Mouse (Mus musculus): ENCODE measurements around the gene Rsad1. TPM values are rescaled to one million over a fixed set of nuclear protein-coding genes. Genes with fewer than 3 reads are reported as not detected.
A peak's percentile ranks its signal among the peaks of the same experiment; 100 is the strongest.

Rsad1 gene
- polyA plus RNA-seq, 1 experiment from 2014 or later: 6.7 TPM

- H3K4me2 ChIP-seq (ENCODE audit: low read length): no peak overlapping the region
- 21% methylated on average over 7 of the region's 7 CpGs for WGBS
Observed at GRCm38 (mm10) chr11:94574560-94574959, 25.5 kb upstream of the Rsad1 start.

GRCm38 (mm10) chr11:94571850-94572249, 22.8 kb upstream of the Rsad1 start:
- 93% methylated on average over 1 of the region's 1 CpGs for WGBS
- H3K27me3 ChIP-seq (replicated peaks; ENCODE audit: control insufficient read depth, insufficient read depth, low read length): no peaks in the 10 kb centered on the region

More at GRCm38 (mm10) chr11:94574560-94574959, 25.5 kb upstream of the Rsad1 start:
- Histone ChIP-seq H3K27me3 (replicated peaks; ENCODE audit: control insufficient read depth, insufficient read depth, low read length) (no peaks in the 10 kb centered on the region), H3K9me3 (ENCODE audit: control insufficient read depth, low read length) (no peaks in the 10 kb centered on the region), H3K27ac (ENCODE audit: low read length) (no peak overlapping the region), H3K4me3 (replicated peaks; ENCODE audit: low read length) (no peak overlapping the region), H3K36me3 (ENCODE audit: control insufficient read depth, insufficient read depth) (no peaks in the 10 kb centered on the region), H3K9ac (replicated peaks; ENCODE audit: low read depth, low read length) (no peak overlapping the region), H3K4me1 (replicated peaks; ENCODE audit: control insufficient read depth, insufficient read depth, low read length) (no peaks in the 10 kb centered on the region)
- ATAC-seq: no peak

GRCm38 (mm10) chr11:94570612-94571011, 21.6 kb upstream of the Rsad1 start:
- Histone ChIP-seq H3K4me3 (replicated peaks; ENCODE audit: low read length) (no peak overlapping the region), H3K4me1 (replicated peaks; ENCODE audit: control insufficient read depth, insufficient read depth, low read length) (no peaks in the 10 kb centered on the region), H3K27me3 (replicated peaks; ENCODE audit: control insufficient read depth, insufficient read depth, low read length) (no peaks in the 10 kb centered on the region), H3K9me3 (ENCODE audit: control insufficient read depth, low read length) (no peaks in the 10 kb centered on the region), H3K36me3 (ENCODE audit: control insufficient read depth, insufficient read depth) (no peaks in the 10 kb centered on the region), H3K27ac (ENCODE audit: low read length) (no peak overlapping the region), H3K9ac (replicated peaks; ENCODE audit: low read depth, low read length) (no peak overlapping the region), H3K4me2 (ENCODE audit: low read length) (no peak overlapping the region)
- ATAC-seq: no peak
- WGBS: 50% methylated on average over 9 of the region's 9 CpGs

More at GRCm38 (mm10) chr11:94571850-94572249, 22.8 kb upstream of the Rsad1 start:
- Histone ChIP-seq H3K9ac (replicated peaks; ENCODE audit: low read depth, low read length) (no peak overlapping the region), H3K27ac (ENCODE audit: low read length) (no peak overlapping the region), H3K4me1 (replicated peaks; ENCODE audit: control insufficient read depth, insufficient read depth, low read length) (no peaks in the 10 kb centered on the region), H3K36me3 (ENCODE audit: control insufficient read depth, insufficient read depth) (no peaks in the 10 kb centered on the region), H3K9me3 (ENCODE audit: control insufficient read depth, low read length) (no peaks in the 10 kb centered on the region), H3K4me3 (replicated peaks; ENCODE audit: low read length) (no peak overlapping the region), H3K4me2 (ENCODE audit: low read length) (no peak overlapping the region)
- no peak for ATAC-seq

- Histone ChIP-seq H3K9ac (replicated peaks; ENCODE audit: low read depth, low read length) (no peak overlapping the region), H3K27me3 (replicated peaks; ENCODE audit: control insufficient read depth, insufficient read depth, low read length) (peaks cover 8% of the 10 kb centered on the region; the same call in 1 of the 2 replicates), H3K9me3 (ENCODE audit: control insufficient read depth, low read length) (no peaks in the 10 kb centered on the region), H3K27ac (ENCODE audit: low read length) (no peak overlapping the region), H3K4me1 (replicated peaks; ENCODE audit: control insufficient read depth, insufficient read depth, low read length) (peaks cover 12% of the 10 kb centered on the region), H3K4me2 (ENCODE audit: low read length) (no peak overlapping the region), H3K36me3 (ENCODE audit: control insufficient read depth, insufficient read depth) (no peaks in the 10 kb centered on the region), H3K4me3 (replicated peaks; ENCODE audit: low read length) (no peak overlapping the region)
- 91% methylated on average over 7 of the region's 7 CpGs for WGBS
- ATAC-seq: no peak
Observed at GRCm38 (mm10) chr11:94567326-94567725, 18.3 kb upstream of the Rsad1 start.

- no peaks in the 10 kb centered on the region for H3K36me3 ChIP-seq (ENCODE audit: control insufficient read depth, insufficient read depth)
- H3K4me3 ChIP-seq (replicated peaks; ENCODE audit: low read length): no peak overlapping the region
- no peak for ATAC-seq
- 86% methylated on average over 6 of the region's 6 CpGs for WGBS
- no peaks in the 10 kb centered on the region for H3K9me3 ChIP-seq (ENCODE audit: control insufficient read depth, low read length)
- H3K27ac ChIP-seq (ENCODE audit: low read length): no peak overlapping the region
- no peak overlapping the region for H3K9ac ChIP-seq (replicated peaks; ENCODE audit: low read depth, low read length)
- H3K27me3 ChIP-seq (replicated peaks; ENCODE audit: control insufficient read depth, insufficient read depth, low read length): peaks cover 8% of the 10 kb centered on the region; the same call in 1 of the 2 replicates
- H3K4me2 ChIP-seq (ENCODE audit: low read length): no peak overlapping the region
- peaks cover 12% of the 10 kb centered on the region for H3K4me1 ChIP-seq (replicated peaks; ENCODE audit: control insufficient read depth, insufficient read depth, low read length)
Observed at GRCm38 (mm10) chr11:94566534-94566933, 17.5 kb upstream of the Rsad1 start.

GRCm38 (mm10) chr11:94565151-94565479, 16.1 kb upstream of the Rsad1 start:
- Histone ChIP-seq H3K4me3 (replicated peaks; ENCODE audit: low read length) (peak overlapping the region; percentile 25), H3K9ac (replicated peaks; ENCODE audit: low read depth, low read length) (no peak overlapping the region), H3K9me3 (ENCODE audit: control insufficient read depth, low read length) (no peaks in the 10 kb centered on the region), H3K4me1 (replicated peaks; ENCODE audit: control insufficient read depth, insufficient read depth, low read length) (peaks cover 12% of the 10 kb centered on the region), H3K27me3 (replicated peaks; ENCODE audit: control insufficient read depth, insufficient read depth, low read length) (peaks cover 8% of the 10 kb centered on the region; the same call in 1 of the 2 replicates), H3K27ac (ENCODE audit: low read length) (no peak overlapping the region), H3K36me3 (ENCODE audit: control insufficient read depth, insufficient read depth) (no peaks in the 10 kb centered on the region), H3K4me2 (ENCODE audit: low read length) (peak overlapping the region; percentile 47)
- 9% methylated on average over 16 of the region's 16 CpGs for WGBS
- ATAC-seq: no peak

GRCm38 (mm10) chr11:94564437-94565150, 15.5 kb upstream of the Rsad1 start, which contains the start of gene Chad:
Gene Chad (plus strand): TSS chr11:94565047.
- Histone ChIP-seq H3K4me2 (ENCODE audit: low read length) (peak within 1 kb of the TSS; percentile 47), H3K36me3 (ENCODE audit: control insufficient read depth, insufficient read depth) (no peaks in the 10 kb centered on the region), H3K4me3 (replicated peaks; ENCODE audit: low read length) (peak within 1 kb of the TSS; percentile 25), H3K27me3 (replicated peaks; ENCODE audit: control insufficient read depth, insufficient read depth, low read length) (peaks cover 8% of the 10 kb centered on the region; the same call in 1 of the 2 replicates), H3K27ac (ENCODE audit: low read length) (no peak within 1 kb of the TSS), H3K9ac (replicated peaks; ENCODE audit: low read depth, low read length) (peak within 1 kb of the TSS; percentile 23; the same call in 1 of the 2 replicates), H3K4me1 (replicated peaks; ENCODE audit: control insufficient read depth, insufficient read depth, low read length) (peaks cover 12% of the 10 kb centered on the region), H3K9me3 (ENCODE audit: control insufficient read depth, low read length) (no peaks in the 10 kb centered on the region)
- peak; percentile 59 for ATAC-seq
- 2% methylated on average over 35 of the region's 35 CpGs for WGBS

GRCm38 (mm10) chr11:94563821-94564220, 14.8 kb upstream of the Rsad1 start:
- Histone ChIP-seq H3K4me3 (replicated peaks; ENCODE audit: low read length) (no peak overlapping the region), H3K4me2 (ENCODE audit: low read length) (peak overlapping the region; percentile 47; the same call in 1 of the 2 replicates), H3K36me3 (ENCODE audit: control insufficient read depth, insufficient read depth) (no peaks in the 10 kb centered on the region), H3K9me3 (ENCODE audit: control insufficient read depth, low read length) (no peaks in the 10 kb centered on the region), H3K4me1 (replicated peaks; ENCODE audit: control insufficient read depth, insufficient read depth, low read length) (peaks cover 12% of the 10 kb centered on the region), H3K9ac (replicated peaks; ENCODE audit: low read depth, low read length) (no peak overlapping the region), H3K27me3 (replicated peaks; ENCODE audit: control insufficient read depth, insufficient read depth, low read length) (peaks cover 8% of the 10 kb centered on the region; the same call in 1 of the 2 replicates), H3K27ac (ENCODE audit: low read length) (no peak overlapping the region)
- 51% methylated on average over 5 of the region's 5 CpGs for WGBS
- no peak for ATAC-seq

GRCm38 (mm10) chr11:94563383-94563782, 14.3 kb upstream of the Rsad1 start:
- H3K4me1 ChIP-seq (replicated peaks; ENCODE audit: control insufficient read depth, insufficient read depth, low read length): peaks cover 12% of the 10 kb centered on the region
- no peak overlapping the region for H3K4me2 ChIP-seq (ENCODE audit: low read length)
- no peak for ATAC-seq
- peaks cover 8% of the 10 kb centered on the region; the same call in 1 of the 2 replicates for H3K27me3 ChIP-seq (replicated peaks; ENCODE audit: control insufficient read depth, insufficient read depth, low read length)
- H3K9me3 ChIP-seq (ENCODE audit: control insufficient read depth, low read length): no peaks in the 10 kb centered on the region
- H3K36me3 ChIP-seq (ENCODE audit: control insufficient read depth, insufficient read depth): no peaks in the 10 kb centered on the region
- H3K27ac ChIP-seq (ENCODE audit: low read length): no peak overlapping the region
- H3K9ac ChIP-seq (replicated peaks; ENCODE audit: low read depth, low read length): no peak overlapping the region
- WGBS: 99% methylated on average over 5 of the region's 5 CpGs
- no peak overlapping the region for H3K4me3 ChIP-seq (replicated peaks; ENCODE audit: low read length)
